Mouse (Mus musculus) kidney, postnatal 0 days (tissue): ENCODE data around the gene Plpp7. TPM values are rescaled to one million over a fixed set of nuclear protein-coding genes. Genes with fewer than 3 reads are reported as not detected.

Experiments used
- ATAC-seq: fragments of 200-750 bp; cut with Nextera tagmentation; replicated peaks from 2 replicates; pipeline ENCODE4 v1.8.0; 2017; ENCODE audit warnings: low read depth, moderate number of reproducible peaks, moderate TSS enrichment, moderate library complexity; ENCODE audit not compliant: low FRiP score
- DNase-seq: peaks from one replicate; pipeline ENCODE4 v3.0.0-alpha.2; 2016; ENCODE audit warnings: low spot score
- H3K27ac ChIP-seq: fragments of 300-500 bp; sonication (generic); 2 replicates; pipeline ENCODE4 v1.5.1; 2014; ENCODE audit warnings: mild to moderate bottlenecking
- H3K27me3 ChIP-seq: fragments of 300-500 bp; sonication (generic); 2 replicates; pipeline ENCODE4 v1.6.1; 2014; ENCODE audit warnings: low read length, mixed read lengths; ENCODE audit not compliant: insufficient read depth
- H3K36me3 ChIP-seq: fragments of 300-500 bp; sonication (generic); 2 replicates; pipeline ENCODE4 v1.6.1; 2014; ENCODE audit warnings: low read length, mixed read lengths; ENCODE audit not compliant: insufficient read depth
- H3K4me1 ChIP-seq: fragments of 300-500 bp; sonication (generic); replicated peaks from 2 replicates; pipeline ENCODE4 v1.6.1; 2014; ENCODE audit warnings: antibody characterized with exemption, low read length, mixed read lengths; ENCODE audit not compliant: insufficient read depth
- H3K4me2 ChIP-seq: fragments of 300-500 bp; sonication (generic); 2 replicates; pipeline ENCODE4 v1.6.1; 2014; ENCODE audit warnings: mild to moderate bottlenecking, low read length, moderate library complexity, mixed read lengths
- H3K4me3 ChIP-seq: fragments of 300-500 bp; sonication (generic); replicated peaks from 2 replicates; pipeline ENCODE4 v1.5.1; 2014; ENCODE audit warnings: low read depth, low read length
- H3K9ac ChIP-seq: fragments of 300-500 bp; sonication (generic); 2 replicates; pipeline ENCODE4 v1.6.1; 2014; ENCODE audit warnings: low read depth, low read length
- H3K9me3 ChIP-seq: fragments of 300-500 bp; sonication (generic); replicated peaks from 2 replicates; pipeline ENCODE4 v1.6.1; 2016; ENCODE audit warnings: low read length, inconsistent platforms, mixed read lengths
- CTCF ChIP-seq: IDR thresholded peaks from 2 replicates; pipeline ENCODE4 v1.5.1; 2016; ENCODE audit warnings: antibody characterized with exemption, low read depth, mild to moderate bottlenecking, moderate library complexity
- WGBS: fragments of 180-500 bp; shearing (Covaris S2); extraction: QIAGEN DNeasy Blood & Tissue Kit; methylation state at CpG from one replicate; pipeline ENCODE4 v1.1.7; 2014; 5-methylcytosine and 5-hydroxymethylcytosine counted together
- polyA plus RNA-seq: library from polyadenylated mRNA; unstranded; fragments of >200 nt; fragmentation: Nextera tagmentation; extraction: Ambion mirVana; gene quantifications from 2 replicates; pipeline ENCODE4 v1.2.1, GENCODE M21; 2015

Gene Plpp7
- polyA plus RNA-seq, 1 experiment from 2014 or later, result 4.7 TPM

DNA sequence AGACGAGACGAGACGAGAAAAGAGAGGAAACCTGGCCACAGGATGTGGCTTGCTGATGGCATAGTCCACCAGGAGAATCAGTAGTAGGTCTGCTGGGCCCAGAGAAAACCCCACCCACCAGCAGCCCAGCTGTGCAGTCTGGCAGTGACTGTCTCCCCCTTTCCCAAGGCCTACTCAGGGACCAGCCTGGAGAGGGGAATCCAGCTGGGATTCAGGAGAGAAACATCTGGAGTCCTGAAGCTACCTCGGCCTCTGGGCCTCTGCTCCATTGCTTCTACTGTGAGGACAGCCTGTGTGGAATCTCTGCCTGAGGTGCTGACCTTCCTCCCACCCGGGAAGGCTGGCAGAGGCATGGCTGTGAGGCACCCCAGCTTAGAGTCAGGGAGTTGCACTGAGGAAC is 25.8 kb downstream of the Plpp7 start:
- H3K4me1 ChIP-seq, result no peaks in the 10 kb centered on the region
- H3K4me2 ChIP-seq, result no peak overlapping the region
- 54% methylated on average over 5 of the region's 5 CpGs for WGBS
- no peak for TF ChIP-seq CTCF
- H3K9ac ChIP-seq, result no peak overlapping the region
- no peaks in the 10 kb centered on the region for H3K36me3 ChIP-seq
- DNase-seq (no peak), ATAC-seq (no peak)
- H3K9me3 ChIP-seq, result no peaks in the 10 kb centered on the region
- no peak overlapping the region for H3K4me3 ChIP-seq
- no peaks in the 10 kb centered on the region for H3K27me3 ChIP-seq
- no peak overlapping the region for H3K27ac ChIP-seq

DNA sequence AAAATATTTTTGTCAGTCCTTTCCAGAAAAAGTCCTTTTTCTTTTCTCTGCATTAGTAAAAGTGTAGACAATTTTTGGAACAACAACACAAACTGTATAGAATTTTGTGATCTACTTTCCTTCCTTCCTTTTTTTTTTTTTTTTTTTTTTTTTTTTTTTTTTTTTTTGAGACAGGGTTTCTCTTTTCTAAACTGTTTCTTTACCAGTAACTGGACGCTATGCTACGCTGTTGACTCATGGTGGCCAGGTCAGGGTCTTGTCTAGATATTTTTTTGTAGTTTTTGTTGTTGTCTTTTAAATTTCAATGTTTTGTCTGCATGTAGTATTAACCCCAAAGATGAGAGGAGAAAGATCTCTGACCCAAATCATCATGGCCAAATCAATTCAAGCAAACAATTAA is 26.5 kb downstream of the Plpp7 start:
- H3K36me3 ChIP-seq, result no peaks in the 10 kb centered on the region
- H3K9me3 ChIP-seq, result no peaks in the 10 kb centered on the region
- WGBS, result 58% methylated on average over 2 of the region's 2 CpGs
- H3K27me3 ChIP-seq, result no peaks in the 10 kb centered on the region
- no peak overlapping the region for H3K4me3 ChIP-seq
- H3K4me1 ChIP-seq, result no peaks in the 10 kb centered on the region
- ATAC-seq (no peak), DNase-seq (no peak)
- H3K27ac ChIP-seq, result no peak overlapping the region
- no peak overlapping the region for H3K9ac ChIP-seq
- no peak overlapping the region for H3K4me2 ChIP-seq
- no peak for TF ChIP-seq CTCF

DNA sequence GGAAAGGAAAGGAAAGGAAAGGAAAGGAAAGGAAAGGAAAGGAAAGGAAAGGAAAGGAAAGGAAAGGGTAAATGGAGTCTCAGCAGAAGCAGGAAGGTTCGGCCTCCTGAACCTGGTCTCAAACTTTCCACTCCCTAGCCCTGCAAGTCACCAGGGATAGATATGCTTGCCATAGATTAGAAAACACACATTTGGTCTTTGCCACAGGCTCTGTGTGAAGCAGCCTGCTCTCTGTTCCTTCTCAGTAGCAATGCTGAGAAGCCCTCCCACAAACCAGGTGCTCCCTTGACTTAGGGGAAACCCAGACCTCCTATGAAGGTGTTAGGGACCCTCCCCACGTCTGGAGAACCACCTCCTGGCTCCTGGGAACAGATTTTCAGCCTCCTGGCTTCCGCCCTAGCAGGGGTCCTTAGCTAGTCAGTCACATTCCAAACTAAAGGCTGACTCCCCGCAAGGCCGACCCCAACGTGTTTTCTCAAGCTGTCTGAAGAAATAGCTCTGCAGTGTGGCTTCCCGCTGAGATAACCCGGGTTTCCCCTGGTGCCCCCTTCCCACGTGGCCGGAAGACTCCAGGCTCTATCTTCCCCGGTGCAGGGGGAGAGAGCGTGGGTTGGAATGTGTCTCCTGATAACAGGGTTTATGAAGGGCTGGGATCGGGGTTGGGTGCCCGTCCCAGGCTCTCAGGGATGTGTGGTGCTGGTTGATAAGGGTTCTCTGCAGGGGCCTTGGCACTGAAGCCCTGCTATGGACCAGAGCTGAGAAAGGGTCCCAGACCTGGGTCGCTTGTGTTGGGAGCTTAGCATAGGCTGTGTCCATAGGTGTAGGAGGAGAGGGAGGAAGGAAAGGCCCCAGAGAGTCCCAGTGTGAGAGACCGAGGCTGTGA is 32.6 kb downstream of the Plpp7 start:
- no peak for DNase-seq
- no peaks in the 10 kb centered on the region for H3K4me1 ChIP-seq
- no peak for TF ChIP-seq CTCF
- H3K27me3 ChIP-seq, result no peaks in the 10 kb centered on the region
- no peak overlapping the region for H3K4me2 ChIP-seq
- H3K27ac ChIP-seq, result no peak overlapping the region
- H3K4me3 ChIP-seq, result no peak overlapping the region
- ATAC-seq, result no peak
- H3K36me3 ChIP-seq, result no peaks in the 10 kb centered on the region
- WGBS, result 31% methylated on average over 16 of the region's 16 CpGs
- H3K9me3 ChIP-seq, result no peaks in the 10 kb centered on the region
- H3K9ac ChIP-seq, result no peak overlapping the region

DNA sequence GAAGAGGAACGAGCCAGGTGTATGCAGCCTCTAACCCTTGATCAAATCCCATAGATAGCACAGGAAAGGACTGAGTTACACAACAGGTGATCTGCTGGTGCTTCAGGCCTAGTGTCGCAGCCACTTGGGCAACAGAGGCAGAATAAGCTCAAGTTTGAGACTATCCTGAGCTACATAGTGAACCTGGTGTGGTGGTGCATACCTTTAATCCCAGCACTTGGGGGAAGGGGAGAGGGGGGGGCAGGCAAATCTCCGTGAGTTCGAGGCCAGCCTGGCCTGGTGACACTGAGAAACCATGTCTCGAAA is 33.2 kb downstream of the Plpp7 start:
- no peak overlapping the region for H3K4me2 ChIP-seq
- 88% methylated on average over 5 of the region's 5 CpGs for WGBS
- no peak overlapping the region for H3K9ac ChIP-seq
- no peaks in the 10 kb centered on the region for H3K27me3 ChIP-seq
- TF ChIP-seq CTCF, result no peak
- H3K9me3 ChIP-seq, result no peaks in the 10 kb centered on the region
- ATAC-seq, result no peak
- DNase-seq, result no peak
- H3K36me3 ChIP-seq, result no peaks in the 10 kb centered on the region
- no peak overlapping the region for H3K4me3 ChIP-seq
- no peaks in the 10 kb centered on the region for H3K4me1 ChIP-seq
- no peak overlapping the region for H3K27ac ChIP-seq

DNA sequence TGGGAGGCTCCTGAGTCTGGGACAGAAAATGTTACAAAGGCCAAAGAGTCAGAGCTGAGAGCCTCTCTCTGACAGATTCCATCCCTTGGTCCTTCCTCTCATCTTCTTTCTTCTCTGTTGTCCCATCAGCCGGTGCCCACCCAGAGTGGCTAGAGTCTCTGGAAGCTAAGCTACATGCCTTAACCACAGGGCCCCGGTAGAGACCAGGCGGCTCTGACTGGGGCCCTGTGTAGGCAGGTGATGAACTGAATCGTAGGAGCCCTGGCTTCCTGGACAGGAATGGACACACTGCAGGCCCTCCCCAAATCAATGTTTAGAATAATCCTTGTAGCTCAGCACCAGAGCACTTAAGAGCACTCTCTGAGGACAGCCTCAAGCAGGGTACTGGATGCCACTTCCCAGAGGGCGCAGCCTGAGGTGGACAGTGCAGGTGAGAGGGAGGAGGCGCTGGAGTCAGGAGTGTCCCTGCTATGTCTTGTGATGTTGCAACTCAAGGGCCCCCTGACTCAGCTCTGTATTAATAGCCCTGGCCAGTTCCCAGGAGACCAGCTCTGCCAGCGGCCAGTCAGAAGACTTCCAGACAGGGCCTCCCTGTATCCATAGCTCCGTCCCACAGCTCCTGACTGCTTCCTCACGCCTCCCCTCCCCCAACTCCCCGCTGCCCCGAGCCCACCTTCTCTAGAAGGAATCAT is 34.2 kb downstream of the Plpp7 start:
- H3K36me3 ChIP-seq, result no peaks in the 10 kb centered on the region
- H3K27ac ChIP-seq, result no peak overlapping the region
- ATAC-seq (no peak), DNase-seq (no peak)
- no peaks in the 10 kb centered on the region for H3K4me1 ChIP-seq
- WGBS, result 60% methylated on average over 11 of the region's 11 CpGs
- no peak overlapping the region for H3K4me2 ChIP-seq
- no peak for TF ChIP-seq CTCF
- no peaks in the 10 kb centered on the region for H3K9me3 ChIP-seq
- H3K4me3 ChIP-seq, result no peak overlapping the region
- no peaks in the 10 kb centered on the region for H3K27me3 ChIP-seq
- H3K9ac ChIP-seq, result no peak overlapping the region

DNA sequence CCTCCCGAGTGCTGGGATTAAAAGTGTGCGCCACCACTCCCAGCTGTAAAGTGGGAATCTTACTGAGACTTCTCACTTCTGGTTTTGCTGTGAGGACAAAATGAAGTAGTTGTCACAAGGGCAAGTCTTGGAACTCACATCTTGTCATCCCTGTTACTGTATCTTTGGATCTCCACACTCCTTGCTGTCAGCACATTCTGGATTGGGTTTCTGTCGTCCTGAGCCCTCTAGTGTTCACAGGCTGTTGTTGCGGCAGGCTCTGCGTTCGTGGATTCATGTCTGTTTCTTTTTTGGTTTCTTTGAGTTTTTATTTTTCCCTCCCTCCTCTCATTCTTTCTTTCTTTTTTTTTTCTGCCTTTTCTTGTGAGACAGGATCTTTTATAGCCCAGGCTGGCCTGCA is 35.1 kb downstream of the Plpp7 start:
- Histone ChIP-seq H3K4me1 (no peaks in the 10 kb centered on the region), H3K4me3 (no peak overlapping the region), H3K9me3 (no peaks in the 10 kb centered on the region), H3K9ac (no peak overlapping the region), H3K27me3 (no peaks in the 10 kb centered on the region), H3K36me3 (no peaks in the 10 kb centered on the region), H3K27ac (no peak overlapping the region), H3K4me2 (no peak overlapping the region; the same call in 1 of the 2 replicates)
- peak; percentile 77 for TF ChIP-seq CTCF
- 35% methylated on average over 6 of the region's 6 CpGs for WGBS
- DNase-seq (peak; percentile 85), ATAC-seq (no peak)
